Mouse (Mus musculus) heart, adult 9 months (tissue): Measurements from ENCODE around the gene Oog2.
"Not testable (repeated sequence)": the region's sequence is repeated elsewhere in the genome, so short reads cannot be mapped to it uniquely, and the experiment has no call there.

ENCODE experiments used
- DNase-seq, 2 experiments: peaks; one replicate each; pipeline ENCODE4 v3.0.0; 2022; ENCODE audit warnings: low spot score in 2 of 2

Gene Oog2

DNA sequence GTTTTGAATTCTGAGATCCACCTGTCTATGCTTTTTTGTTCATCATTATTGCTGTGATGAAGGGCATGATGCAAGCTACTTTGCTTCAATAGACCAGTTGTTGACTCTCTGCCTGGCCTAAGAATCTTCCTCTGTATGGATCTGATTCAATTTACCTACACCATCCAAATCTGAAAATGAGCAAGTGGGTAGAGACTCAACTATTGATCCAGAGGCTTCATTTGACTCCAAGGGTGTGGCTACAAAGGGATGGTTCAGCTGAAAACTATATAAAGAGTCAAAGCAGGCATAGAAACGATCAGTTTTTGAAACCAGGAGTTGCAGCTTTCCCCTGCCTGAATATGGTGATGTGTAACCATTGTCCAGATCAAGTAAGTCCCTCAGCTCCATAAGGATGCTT, at the start of gene Oog2:
Gene Oog2 (plus strand): TSS at position 301 of the 400 bp plus-strand sequence.
- no peak for DNase-seq

DNA sequence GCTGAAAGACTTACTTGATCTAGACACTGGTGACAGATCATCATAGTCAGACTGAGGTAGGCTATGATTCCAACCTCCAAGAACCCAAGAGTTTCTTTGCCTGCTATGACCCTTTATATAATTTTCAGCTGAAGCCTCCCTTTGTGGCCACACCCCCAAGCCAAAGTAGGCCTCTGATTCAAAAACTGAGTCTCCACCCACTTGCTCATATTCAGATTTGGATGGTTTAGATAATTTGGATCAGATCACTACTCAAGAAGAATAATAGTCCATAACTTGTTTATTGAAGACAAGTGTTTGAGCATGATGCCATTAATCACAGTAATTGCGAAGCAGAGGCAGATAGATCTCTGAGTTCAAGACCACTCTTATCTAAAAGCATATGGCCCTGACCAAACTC, 28.0 kb upstream of the Oog2 start, which contains the start of gene Oog3:
Gene Oog3 (minus strand): TSS at position 101 of the 400 bp plus-strand sequence.
- DNase-seq = no peak

DNA sequence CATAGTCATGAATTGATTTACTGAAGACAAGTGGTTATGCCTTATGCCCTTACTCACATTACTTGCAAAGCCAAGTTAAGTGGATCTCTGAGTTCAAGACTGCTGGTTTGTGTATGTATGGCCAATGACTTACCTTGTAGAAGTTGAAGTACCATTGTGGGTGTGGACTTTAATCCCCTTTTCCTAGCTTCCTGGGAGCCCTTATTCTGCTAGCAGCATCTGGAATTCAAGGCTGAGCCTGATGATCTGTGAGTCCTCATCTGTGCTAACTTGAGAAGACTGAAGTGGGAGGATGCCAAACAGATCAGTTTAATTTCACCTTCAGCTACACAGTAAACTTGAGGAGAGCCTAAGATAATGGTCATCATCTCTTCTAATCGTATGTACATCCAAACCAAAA, 22.7 kb downstream of the Oog2 start, which contains the start of gene C87977:
Gene C87977 (minus strand): TSS at position 101 of the 400 bp plus-strand sequence.
- DNase-seq = not testable (repeated sequence)
